Mouse (Mus musculus) G1E (cell line): ENCODE measurements around the gene Rd3.

Experiments
- CTCF ChIP-seq: IDR thresholded peaks from 2 replicates; pipeline ENCODE4 v1.5.1; 2012; ENCODE audit warnings: low read depth, low read length, inconsistent platforms, mixed read lengths
- GATA1 ChIP-seq: IDR thresholded peaks from 2 replicates; pipeline ENCODE4 v1.6.1; 2012; ENCODE audit warnings: borderline replicate concordance, low read length, inconsistent platforms, mixed read lengths
- GATA2 ChIP-seq: IDR thresholded peaks from 2 replicates; pipeline ENCODE4 v1.6.1; 2012; ENCODE audit warnings: low read depth, low read length, inconsistent platforms, borderline replicate concordance
- POLR2AphosphoS5 ChIP-seq: IDR thresholded peaks from 2 replicates; pipeline ENCODE4 v1.6.1; 2012; ENCODE audit warnings: low read depth, low read length, inconsistent platforms; ENCODE audit not compliant: insufficient replicate concordance
- TAL1 ChIP-seq: conservative IDR thresholded peaks from 2 replicates; pipeline ENCODE4 v1.6.1; 2012; ENCODE audit warnings: low read depth, low read length, inconsistent platforms, mixed read lengths

DNA sequence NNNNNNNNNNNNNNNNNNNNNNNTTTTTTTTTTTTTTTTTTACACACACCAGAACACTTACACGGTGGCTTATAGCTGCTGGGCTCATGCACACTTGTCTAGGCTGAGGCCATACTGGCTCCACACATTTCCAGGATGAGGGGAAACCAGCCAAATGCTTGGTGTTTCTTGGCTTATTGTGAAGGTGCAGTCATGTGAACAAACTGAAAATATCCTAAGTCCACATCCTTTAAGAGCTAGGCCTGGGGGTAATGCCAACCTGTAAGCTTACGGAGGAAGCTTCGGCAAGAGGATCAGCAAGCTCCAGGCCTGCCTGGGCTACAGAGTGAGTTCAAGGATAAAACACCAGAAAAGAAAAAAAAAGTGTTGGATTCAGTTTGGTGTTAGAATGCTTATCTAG is 19.8 kb upstream of the Rd3 start:
- TF ChIP-seq CTCF (no peak), TAL1 (no peak), GATA1 (no peak), POLR2AphosphoS5 (no peak), GATA2 (no peak)
